Mouse (Mus musculus) lung, postnatal 25 days (tissue): ENCODE results near the gene Cbarp.

ENCODE experiments used
- DNase-seq: peaks from one replicate; pipeline ENCODE4 v3.0.0; 2022; ENCODE audit warnings: low spot score

The Cbarp gene

DNA sequence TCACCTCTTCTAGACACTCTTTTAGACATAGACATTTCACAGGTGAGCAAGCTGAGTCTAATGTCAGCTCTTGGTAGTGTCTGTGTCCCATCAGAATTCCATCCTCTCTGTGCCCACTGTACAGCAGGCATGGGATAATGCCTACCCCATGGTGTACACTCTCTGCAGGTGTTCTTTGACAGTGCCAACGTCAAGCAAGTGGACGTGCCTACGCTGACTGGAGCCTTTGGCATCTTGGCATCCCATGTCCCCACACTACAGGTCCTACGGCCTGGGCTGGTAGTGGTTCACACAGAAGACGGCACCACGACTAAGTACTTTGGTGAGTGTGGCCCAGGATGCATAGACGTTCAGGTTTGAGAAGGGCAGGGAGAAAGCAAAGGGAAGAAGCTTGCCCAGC is 3.0 kb upstream of the Cbarp start:
- no peak for DNase-seq

DNA sequence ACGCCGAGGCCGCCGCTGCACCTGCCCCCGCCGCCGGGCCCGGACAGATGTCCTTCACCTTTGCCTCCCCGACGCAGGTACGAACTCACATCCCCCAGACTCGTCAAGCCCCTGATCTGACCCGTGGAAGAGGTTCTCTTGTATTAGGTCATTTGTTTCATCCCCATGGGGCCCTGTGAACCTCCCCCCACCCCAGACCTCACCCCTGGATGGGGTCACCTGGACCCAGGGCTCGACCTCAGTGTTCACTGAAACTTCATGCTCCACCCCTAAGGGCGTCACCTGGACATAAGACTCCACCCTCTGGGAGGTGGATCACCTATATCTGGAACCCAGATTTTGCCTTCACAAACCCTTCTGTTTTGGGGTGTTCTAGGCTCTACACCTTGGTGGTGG is 1.9 kb upstream of the Cbarp start:
- no peak for DNase-seq

DNA sequence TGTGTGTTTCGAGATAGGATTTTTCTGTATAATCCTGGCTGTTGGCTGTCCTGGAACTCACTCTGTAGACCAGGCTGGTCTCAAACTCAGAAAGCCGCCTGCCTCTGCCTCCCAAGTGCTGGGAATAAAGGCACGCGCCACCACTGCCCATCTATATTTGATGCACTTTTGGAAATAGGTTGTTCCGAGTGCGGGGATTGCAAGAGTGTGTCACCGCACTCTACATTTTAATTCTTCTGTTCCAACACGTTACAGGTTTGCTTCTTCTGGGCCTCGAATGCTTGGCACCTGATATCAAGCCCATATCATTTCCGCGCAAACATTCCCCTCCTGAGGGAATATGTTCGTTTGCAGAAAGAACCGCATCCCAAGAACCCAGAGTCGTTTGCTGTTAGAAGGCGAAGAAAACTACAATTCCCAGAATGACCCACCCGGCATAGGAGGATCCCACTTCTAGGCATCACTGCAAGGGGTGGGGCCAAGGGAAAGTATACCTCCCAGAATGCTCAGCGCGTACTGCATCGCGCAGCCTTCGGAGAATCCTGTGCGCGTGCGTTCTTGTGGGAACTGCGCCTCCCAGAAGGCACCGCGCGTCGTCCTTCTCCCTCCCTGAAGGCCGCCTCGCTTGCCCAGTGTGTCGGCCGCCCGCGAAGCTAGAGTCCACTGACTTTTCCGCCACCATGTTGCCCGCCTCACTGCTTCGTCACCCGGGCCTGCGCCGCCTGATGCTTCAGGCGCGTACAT is 1.3 kb upstream of the Cbarp start:
- DNase-seq, result peak; percentile 98

DNA sequence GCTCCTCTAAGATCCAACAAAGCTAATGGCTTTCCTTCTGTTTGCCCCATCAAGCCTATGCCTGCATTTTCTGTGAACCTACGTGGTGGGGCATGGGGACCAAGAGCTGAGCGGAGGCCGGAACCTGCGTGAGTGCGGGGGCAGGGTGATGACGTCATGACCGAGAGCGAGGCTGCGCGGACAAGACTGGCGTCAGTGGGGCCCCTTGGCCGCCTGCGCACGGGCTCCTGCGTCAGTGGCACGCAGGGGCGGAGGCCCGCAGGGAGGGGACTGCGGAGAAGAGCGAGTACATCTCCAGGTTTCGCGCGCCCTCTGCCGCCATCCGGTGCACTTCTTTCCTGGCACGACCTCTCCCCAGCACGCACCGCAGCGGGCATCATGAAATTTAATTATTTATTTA is 608 bp upstream of the Cbarp start:
- DNase-seq, result peak; percentile 98

DNA sequence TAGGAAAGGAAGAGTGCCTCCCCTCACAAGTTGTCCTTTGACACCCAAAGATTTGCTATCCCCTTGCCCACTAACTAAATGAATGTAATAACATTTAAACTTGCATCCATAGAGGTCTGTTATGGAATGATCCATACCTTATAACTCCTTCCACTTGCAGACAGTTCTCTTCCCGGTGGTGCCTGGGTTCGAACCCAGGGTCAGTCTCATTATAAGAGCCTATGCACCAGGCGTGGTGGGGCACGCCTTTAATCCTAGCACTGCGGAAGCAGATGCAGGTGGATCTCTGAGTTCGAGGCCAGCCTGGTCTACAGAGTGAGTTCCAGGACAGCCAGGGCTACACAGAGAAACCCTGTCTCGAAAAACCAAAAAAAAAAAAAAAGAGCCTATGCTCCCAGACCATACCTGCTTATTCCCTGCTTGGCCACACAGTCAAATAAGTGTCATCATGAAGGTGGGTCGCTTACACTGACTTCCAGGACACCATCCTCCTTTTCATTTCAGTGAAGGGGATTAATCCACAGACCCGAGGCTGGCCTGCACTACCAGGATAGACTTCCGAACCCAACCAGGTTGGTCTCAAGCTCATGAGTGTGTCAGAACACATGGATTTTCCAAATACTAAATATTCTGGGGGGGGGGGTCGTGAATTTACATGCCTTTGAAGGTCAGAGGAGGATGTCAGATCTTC is 515 bp downstream of the Cbarp start:
- no peak for DNase-seq

DNA sequence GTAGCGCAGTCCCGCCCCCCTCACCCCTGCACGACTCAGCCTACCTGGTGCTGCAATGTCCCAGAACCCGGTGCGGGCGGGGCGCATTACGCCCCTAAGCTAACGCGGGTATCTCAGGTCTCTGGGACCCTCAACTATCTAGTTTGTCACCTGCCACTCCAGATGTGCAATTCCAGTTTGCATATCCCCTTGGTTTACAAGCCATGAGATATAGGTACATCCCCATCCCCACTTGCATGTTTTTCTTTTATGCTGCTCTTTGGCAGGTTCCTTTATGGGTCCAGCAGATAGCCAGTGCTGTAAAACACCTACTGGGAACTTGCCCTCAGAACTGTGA is 1.2 kb downstream of the Cbarp start:
- DNase-seq, result no peak

DNA sequence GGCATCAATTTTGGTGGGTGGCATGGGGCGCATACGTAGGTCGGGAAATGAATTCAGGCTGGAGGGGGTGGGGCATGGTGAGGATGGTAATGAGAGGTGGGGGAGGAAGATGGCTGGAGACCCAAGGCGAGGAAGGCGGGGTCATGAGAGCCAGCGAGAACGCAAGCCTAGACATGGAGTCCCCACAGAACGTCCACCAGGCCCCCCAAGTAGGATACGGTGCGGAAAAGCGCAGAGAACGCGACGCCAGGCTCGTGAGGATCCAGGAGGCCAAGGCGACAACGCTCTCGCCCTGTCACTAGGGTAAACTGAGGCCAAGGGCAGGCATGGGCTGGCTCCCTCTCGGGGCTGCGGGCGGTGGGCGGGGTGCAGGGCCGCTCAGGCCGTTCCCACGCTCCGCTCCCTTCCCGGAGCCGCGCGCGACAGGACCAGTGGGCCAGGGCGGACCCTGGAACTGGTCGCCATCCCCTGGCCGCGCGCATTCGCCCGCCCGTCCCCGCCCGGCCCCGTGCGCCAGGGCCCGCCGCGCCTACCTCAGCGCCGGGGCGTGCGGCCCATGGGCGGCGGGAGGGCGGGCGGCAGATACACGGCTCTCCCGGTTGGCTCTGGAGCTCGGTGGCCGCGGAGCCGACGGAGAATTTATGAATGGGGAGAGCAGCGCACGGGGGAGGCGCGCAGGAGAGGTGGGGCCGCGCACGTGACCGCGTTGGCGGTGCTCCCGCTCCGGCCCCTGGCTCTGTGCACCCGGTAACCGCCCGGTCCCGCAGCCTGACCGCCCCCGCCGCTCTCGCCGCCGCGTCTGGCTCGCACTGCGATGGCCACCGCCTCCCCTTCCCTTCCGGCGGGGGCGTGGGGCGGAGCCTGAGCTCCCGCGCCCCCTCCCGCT is 1.8 kb downstream of the Cbarp start, which contains the start of gene Atp5d:
Gene Atp5d, plus strand, starts transcription at position 80 of the 886 bp plus-strand sequence.
- DNase-seq, result peak; percentile 56

DNA sequence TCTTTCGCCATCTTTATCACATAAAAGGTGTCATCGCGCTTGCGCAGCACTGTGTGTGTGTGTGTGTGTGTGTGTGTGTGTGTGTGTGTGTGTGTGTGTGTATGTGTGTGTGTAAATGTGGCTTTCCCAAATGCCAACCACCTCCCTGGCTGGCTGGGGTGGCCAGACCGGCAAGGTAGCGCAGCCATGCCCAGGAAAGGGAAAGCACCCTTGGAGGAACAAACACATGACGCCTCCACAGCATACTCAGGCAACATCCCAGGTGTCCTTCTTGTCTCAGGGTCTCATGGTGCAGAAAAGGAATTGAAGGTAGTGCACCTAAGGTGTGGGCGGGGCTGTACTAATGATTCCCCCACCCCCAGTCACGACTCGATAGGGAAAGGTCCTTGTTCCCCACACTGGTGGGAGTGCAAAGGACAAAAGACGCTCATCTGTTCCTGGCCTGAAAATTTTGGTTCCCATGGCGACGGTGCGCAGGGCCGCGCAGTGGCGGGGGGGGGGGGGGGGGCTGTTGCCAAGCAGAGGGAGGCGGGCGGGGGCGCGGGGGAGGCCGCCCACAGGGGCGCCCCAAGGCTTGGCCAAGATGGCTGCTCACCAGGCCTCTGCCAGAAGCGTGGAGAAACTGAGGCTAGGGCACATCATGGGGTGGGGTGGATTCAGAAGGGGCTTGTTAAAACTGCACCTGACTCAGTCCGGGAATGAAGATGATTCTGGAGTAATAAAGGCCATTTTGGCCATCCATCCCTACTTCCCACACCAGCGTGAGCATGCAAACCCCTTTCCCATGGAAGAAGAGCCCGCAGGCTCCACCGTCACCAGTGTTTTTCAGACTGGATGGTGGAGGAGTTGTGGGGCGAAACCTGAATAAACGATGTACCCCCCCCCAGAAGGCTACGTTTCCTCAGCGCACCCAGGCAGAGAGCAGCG is 2.7 kb downstream of the Cbarp start:
- DNase-seq, result no peak

DNA sequence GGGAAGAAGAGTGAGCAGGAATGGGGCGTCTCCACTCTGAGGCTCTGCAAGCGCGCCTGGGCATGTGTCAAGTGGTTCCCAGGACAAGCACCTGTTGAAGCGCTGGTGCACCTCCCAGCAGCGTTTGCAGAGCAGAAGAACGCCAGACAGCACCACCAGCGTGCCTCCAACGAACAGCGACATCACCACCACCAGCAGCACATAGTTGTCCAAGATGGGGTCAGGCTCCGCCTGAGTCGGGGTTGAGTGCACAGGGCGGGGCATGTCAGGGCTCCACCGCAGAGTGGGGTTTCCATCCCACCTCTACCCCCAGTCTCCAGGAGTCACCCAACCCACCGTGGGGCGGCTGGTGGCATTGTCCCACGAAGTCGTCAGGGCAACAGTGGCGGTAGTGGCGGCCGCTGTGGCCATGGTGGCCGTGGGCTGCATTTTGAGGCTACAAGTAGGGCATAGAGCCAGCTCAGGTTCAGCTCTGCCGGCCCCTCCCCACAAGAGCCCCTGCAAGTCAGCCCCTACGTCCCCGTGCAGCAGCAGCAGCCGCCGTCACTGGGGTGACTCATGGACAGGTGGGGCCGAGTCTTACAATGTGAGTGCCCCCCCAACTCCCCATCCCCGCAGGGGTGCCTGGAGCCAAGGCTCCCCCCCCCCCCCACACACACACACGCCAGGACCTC is 3.5 kb downstream of the Cbarp start:
- DNase-seq, result no peak

DNA sequence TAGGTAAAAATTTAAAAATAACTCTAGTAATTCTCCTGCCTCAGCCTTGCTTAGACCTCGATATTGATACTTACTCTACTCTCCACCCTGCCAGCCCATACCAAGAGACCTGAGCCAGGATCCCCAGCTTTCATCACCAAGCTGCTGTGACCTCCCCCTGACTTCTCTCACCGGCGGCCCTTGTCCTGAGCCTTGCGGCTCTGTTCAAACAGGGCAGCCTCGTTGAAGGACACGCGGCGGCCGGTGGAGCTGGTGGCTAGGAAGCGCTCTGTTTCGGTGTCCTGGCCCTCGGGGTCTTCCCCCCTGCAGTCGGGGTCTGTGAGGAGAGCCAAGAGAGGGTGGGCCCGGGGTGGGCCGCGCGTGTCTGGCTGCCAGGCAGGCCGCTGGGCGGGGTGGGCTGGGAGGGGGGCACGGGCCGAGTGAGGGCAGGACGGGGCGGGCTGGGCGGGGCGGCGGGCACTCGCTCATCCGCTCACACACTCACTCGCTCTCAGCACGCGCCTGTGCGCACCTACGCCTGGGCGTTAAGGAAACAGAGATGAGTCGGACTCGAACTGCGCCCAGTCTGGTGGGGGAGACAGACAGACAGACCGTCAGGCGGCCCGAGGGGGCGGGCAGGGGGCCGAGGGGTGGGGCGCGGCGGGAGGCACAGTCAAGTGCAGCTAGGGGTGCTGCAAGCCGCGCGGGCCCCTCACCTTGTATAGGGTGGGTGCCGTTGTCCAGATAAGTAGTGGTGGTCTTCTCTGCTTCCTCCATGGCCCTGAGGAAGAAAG is 4.3 kb downstream of the Cbarp start:
- DNase-seq, result no peak

DNA sequence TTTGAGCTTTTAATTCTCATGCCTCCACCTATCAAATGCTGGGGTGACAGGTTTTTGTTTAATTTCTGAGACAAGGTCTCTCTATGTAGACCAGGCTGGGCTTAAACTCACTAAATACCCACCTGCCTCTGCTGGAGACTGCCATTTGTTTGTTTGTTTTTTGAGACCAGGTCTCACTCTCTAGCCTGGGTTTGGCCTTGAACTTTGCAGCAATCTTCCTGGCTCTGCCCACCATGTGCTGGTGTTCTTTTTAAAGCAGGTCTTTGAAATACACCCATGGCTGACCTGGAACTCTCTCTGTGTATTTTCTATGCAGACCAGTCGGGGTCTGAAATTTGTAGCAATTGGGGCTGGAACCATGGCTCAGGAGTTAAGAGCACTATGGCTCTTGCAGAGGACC is 5.0 kb downstream of the Cbarp start:
- DNase-seq, result no peak

DNA sequence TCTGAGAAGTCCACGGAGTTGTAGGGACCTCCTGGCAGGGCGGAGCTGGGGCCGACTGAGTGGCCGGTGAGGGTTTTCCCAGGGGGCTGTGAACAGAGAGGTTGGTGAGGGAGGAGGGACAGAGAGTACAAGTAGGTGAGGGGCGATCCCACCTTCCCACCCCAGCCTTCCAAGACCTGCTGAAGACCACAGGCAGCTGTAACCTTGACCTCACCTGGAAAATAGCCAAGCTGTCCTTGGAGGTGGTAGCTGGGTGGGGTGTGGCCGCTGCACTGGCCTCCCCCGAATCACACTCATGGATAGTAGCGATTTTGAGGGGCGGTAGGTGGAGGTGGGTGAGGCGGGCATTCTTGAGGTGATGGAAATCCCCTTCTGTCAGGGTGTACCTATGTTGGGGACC is 5.5 kb downstream of the Cbarp start:
- no peak for DNase-seq

DNA sequence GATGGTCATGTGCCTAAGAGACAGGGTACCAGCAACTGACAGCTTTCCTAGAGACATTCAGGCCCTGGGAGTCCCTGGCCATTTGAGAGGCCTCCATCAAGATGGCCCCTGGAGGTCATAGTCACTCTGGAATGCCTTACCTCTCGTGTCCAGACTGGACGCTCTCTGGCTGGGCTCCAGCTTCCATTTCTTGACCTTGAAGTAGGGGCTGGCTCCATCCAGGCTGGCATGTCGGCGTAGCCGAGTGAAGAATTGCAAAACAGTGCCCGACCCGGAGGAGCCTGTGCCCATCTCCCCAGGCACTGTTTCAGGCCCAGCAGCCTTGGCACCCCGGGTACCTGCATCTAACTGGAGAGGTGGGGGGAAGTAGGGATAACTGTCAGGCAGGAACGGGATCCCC is 6.2 kb downstream of the Cbarp start:
- no peak for DNase-seq

DNA sequence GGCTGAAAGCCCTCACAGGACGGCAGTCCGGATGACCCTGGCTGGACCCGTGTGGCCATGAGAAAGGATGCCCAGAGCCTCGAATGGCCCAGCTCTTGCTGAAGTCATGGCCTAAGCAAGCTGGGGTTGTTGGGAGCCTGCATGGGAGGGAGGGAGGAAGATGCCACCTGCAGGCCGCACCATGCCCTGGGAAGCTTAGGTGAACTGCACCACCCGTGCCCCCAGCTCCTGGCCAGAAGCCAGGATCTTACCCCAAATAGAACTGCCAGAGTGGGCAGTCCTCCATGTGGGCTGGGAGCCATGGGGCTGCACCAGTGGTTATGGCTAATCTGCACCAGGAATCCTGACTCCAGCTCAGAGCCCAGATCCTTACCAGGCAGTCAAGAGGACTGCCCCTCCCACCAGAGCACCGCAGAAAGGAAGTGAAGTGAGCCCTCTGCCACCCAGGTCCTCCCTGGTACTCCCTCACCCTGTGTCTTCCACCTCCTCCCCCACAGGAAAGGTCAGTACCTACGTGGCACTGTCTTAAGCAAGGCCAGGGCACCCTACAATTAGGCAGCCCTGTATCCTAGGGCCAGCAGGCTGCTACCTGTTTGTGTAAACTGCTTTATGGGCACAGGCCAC is 7.3 kb downstream of the Cbarp start:
- DNase-seq, result no peak

DNA sequence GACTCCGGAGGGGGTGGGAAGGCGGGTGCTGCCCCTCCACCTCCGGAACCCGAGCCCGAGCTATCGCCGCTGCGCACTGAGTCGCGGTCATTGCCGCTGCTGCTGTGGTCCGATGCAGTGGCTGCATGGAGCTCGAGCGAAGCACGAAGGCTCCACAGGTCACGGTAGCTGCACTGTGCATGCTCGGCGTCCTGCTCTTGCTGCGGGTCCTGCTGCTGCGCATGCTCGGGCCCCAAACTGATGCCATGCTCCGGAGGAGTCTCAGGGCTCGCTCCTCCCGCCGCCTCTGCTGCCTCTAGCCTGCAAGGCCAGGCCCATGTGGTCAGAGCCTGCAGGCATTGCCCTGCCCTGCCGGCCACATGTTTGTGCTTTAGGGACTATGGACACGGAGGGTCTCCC is 8.7 kb downstream of the Cbarp start:
- DNase-seq, result no peak

DNA sequence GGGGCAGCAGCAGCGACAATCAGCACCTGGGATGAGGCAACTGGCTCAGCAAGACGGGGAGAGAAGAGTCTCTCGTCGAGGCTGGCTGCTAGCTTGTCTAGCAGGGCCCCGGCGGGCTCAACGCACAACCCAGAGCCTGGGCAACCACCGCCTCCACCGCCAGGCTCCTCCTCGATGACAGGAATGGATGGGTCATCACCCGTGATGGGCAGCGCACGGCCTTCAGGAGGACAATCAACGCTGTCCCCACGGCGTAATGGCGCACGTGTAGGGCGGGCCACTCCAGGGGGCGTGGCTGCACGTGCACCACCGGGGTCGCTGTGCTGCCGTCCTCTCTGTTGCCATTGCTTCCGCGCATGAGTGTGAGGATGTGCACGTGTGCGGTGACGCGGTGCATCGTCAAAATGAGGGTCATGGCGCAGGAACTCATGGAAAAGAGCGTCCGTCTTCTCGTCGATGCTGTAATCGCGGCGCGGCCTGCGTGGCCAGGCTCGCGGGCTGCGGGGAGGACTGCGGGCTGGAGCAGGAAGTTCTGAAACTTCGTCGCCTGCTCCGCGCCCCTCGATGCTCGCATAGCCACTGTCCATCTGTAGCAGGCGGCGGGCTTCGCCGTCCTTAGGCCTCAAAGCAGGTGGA is 9.2 kb downstream of the Cbarp start:
- DNase-seq, result no peak

DNA sequence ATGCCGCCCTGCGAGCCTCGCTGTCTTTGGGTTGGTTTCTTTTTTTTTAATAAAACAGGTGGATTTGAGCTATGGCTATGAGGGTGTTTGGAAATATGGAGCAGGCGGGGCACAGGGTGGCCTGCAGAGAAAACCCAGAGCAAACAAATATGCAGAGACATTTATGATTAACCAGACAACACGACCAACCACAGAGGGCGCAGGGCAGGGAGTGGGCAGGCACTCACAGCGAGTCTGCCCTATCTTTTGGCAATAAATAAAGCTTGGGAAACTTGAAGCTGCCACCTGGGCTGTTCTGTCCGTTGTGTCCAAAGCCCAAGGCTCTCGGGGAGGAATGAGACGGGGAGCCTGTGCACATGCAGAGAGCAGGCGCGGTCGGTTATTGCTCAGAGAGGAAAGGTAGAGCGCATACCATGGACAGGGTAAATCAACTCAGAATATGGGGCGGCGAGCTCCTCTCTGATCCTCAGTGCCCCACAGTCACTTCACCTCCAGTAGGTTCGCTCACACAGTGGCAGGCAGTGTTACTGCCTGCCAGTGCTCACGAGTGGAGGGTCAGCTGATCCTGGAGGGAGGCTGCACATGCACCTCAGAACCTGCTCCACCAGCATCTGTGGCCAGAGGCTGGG is 10.1 kb downstream of the Cbarp start:
- no peak for DNase-seq

DNA sequence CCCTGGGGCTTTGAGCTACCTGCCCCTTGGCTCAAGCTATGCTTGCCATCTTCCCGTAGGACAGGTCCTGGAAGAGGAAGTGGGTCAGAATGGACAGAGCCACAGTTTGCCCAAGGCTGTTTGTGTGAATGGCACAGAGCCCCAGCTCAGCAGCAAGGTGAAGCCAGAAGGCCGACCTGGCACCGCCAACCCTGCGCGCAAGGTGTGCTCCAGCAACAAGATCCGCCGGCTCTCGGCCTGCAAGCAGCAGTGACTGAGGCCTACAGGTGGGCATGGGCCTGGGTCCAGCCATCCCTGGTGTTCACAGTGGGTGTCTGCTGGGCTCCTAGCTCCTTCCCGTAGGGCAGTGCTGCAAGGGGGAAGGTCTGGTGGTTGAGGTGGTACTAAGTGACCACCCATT is 10.8 kb downstream of the Cbarp start:
- no peak for DNase-seq

DNA sequence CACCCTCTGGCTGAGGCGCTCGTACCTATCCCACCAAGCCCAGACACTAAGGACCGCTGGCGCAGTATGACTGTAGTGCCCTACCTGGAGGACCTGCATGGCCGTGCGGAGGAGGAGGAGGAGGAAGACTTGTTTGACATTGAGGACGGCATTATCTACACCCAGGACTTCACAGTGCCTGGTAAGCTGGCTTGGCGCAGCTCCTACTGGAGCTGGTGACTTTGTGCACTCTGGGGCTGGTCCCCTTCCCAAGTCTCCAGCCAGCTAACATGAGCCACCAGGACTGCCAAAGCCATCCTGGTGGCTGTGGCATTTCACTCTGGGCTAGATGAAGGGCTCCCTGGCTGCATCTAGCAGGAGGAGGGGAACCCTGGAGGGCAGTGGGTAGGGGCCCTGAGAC is 12.7 kb downstream of the Cbarp start:
- DNase-seq, result no peak
